Mouse (Mus musculus) granulocyte monocyte progenitor cell, adult 5-6 weeks (primary cell): ENCODE measurements around the gene Arhgef7. TPM values are rescaled to one million over a fixed set of nuclear protein-coding genes. Genes with fewer than 3 reads are reported as not detected.

Source experiments
- ATAC-seq: replicated peaks from 2 replicates; pipeline ENCODE4 v1.8.0; 2016; ENCODE audit warnings: mild to moderate bottlenecking, moderate TSS enrichment, inconsistent platforms; ENCODE audit not compliant: poor library complexity, severe bottlenecking
- total RNA-seq, 2 experiments: library from RNA; stranded (forward) in 1 of 2; stranded (reverse) in 1 of 2; fragments of 200-712, 200-1000 nt in 1 of 2; fragments of >200 nt in 1 of 2; fragmentation: Nextera tagmentation in 1 of 2; gene quantifications; 2 replicates each; pipeline ENCODE4 v1.2.3; 2014 to 2017

The Arhgef7 gene
- total RNA-seq (2014; fragmentation: Nextera tagmentation) (33.9 and 40.2 TPM in 2 replicates), total RNA-seq (2017) (14.4 and 19.8 TPM in 2 replicates)

GRCm38 (mm10) chr8:11727651-11728481 is at the start of gene Arhgef7:
Arhgef7 (plus strand) TSS chr8:11727721.
- peak; percentile 9; the same call in 1 of the 2 replicates for ATAC-seq

GRCm38 (mm10) chr8:11684558-11684957 is 43.0 kb upstream of the Arhgef7 start:
- no peak for ATAC-seq

- no peak for ATAC-seq
These were observed 40.3 kb upstream of the Arhgef7 start for GRCm38 (mm10) chr8:11687251-11687650.

GRCm38 (mm10) chr8:11689945-11690344 is 37.6 kb upstream of the Arhgef7 start:
- ATAC-seq: no peak

- no peak for ATAC-seq
These were observed 36.2 kb upstream of the Arhgef7 start for GRCm38 (mm10) chr8:11691284-11691683.

- no peak for ATAC-seq
These were observed 35.8 kb upstream of the Arhgef7 start for GRCm38 (mm10) chr8:11691761-11692160.

GRCm38 (mm10) chr8:11692455-11692854 is 35.1 kb upstream of the Arhgef7 start:
- ATAC-seq: no peak

- no peak for ATAC-seq
These were observed 33.5 kb upstream of the Arhgef7 start for GRCm38 (mm10) chr8:11693972-11694371.

- no peak for ATAC-seq
These were observed 31.3 kb upstream of the Arhgef7 start for GRCm38 (mm10) chr8:11696176-11696575.

- ATAC-seq: no peak
These were observed 30.1 kb upstream of the Arhgef7 start for GRCm38 (mm10) chr8:11697467-11697866.

GRCm38 (mm10) chr8:11699442-11700001 is 28.0 kb upstream of the Arhgef7 start:
- ATAC-seq: no peak

GRCm38 (mm10) chr8:11700060-11701032 is 27.2 kb upstream of the Arhgef7 start:
- ATAC-seq: peak; percentile 77

- peak; percentile 17; the same call in 1 of the 2 replicates for ATAC-seq
These were observed 26.5 kb upstream of the Arhgef7 start, which contains the start of gene 1700016D06Rik for GRCm38 (mm10) chr8:11701033-11701362. 1700016D06Rik (minus strand) TSS chr8:11701063.

- ATAC-seq: no peak
These were observed 26.1 kb upstream of the Arhgef7 start for GRCm38 (mm10) chr8:11701428-11701827.

GRCm38 (mm10) chr8:11703789-11704188 is 23.7 kb upstream of the Arhgef7 start:
- ATAC-seq: no peak

- ATAC-seq: no peak
These were observed 22.7 kb upstream of the Arhgef7 start for GRCm38 (mm10) chr8:11704716-11705420.

- no peak for ATAC-seq
These were observed 21.7 kb upstream of the Arhgef7 start for GRCm38 (mm10) chr8:11705818-11706217.

GRCm38 (mm10) chr8:11707701-11708100 is 19.8 kb upstream of the Arhgef7 start:
- no peak for ATAC-seq

GRCm38 (mm10) chr8:11708815-11709214 is 18.7 kb upstream of the Arhgef7 start:
- no peak for ATAC-seq

- no peak for ATAC-seq
These were observed 18.0 kb upstream of the Arhgef7 start for GRCm38 (mm10) chr8:11709542-11709941.
